Mouse (Mus musculus) embryonic fibroblast, embryonic 13.5 days (primary cell): ENCODE results near the gene Olfr883.

Source experiments
- CTCF ChIP-seq: IDR thresholded peaks from 2 replicates; pipeline ENCODE4 v1.5.1; 2011; ENCODE audit warnings: mild to moderate bottlenecking, control low read depth, low read length, moderate library complexity, borderline replicate concordance; ENCODE audit not compliant: insufficient read depth
- POLR2A ChIP-seq: IDR thresholded peaks from 2 replicates; pipeline ENCODE4 v1.6.1; 2011; ENCODE audit warnings: low read depth, mild to moderate bottlenecking, control low read depth, low read length, moderate library complexity

GRCm38 (mm10) chr9:37998581-37999204 is 26.9 kb upstream of the Olfr883 start:
- TF ChIP-seq CTCF, result no peak
- no peak for TF ChIP-seq POLR2A
